Mouse (Mus musculus) lung, embryonic 15.5 days (tissue): ENCODE data around the gene Spint3. TPM values are rescaled to one million over a fixed set of nuclear protein-coding genes. Genes with fewer than 3 reads are reported as not detected.

Experiments
- ATAC-seq: fragments of 200-750 bp; cut with Nextera tagmentation; 2 replicates; pipeline ENCODE4 v1.8.0; 2017; ENCODE audit warnings: moderate number of reproducible peaks, borderline replicate concordance; ENCODE audit not compliant: low FRiP score, low TSS enrichment; ENCODE audit errors: extremely low read depth
- H3K27ac ChIP-seq: fragments of 300-500 bp; sonication (generic); 2 replicates; pipeline ENCODE4 v1.5.1; 2015; ENCODE audit warnings: moderate library complexity, mild to moderate bottlenecking, inconsistent platforms
- H3K27me3 ChIP-seq: fragments of 300-500 bp; sonication (generic); 2 replicates; pipeline ENCODE4 v1.6.1; 2015; ENCODE audit warnings: inconsistent platforms
- H3K36me3 ChIP-seq: fragments of 300-500 bp; sonication (generic); 2 replicates; pipeline ENCODE4 v1.6.1; 2015; ENCODE audit warnings: inconsistent platforms
- H3K4me1 ChIP-seq: fragments of 300-500 bp; sonication (generic); 2 replicates; pipeline ENCODE4 v1.6.1; 2015; ENCODE audit warnings: inconsistent platforms
- H3K4me2 ChIP-seq: fragments of 300-500 bp; sonication (generic); 2 replicates; pipeline ENCODE4 v1.6.1; 2015; ENCODE audit warnings: inconsistent platforms, mild to moderate bottlenecking, moderate library complexity
- H3K4me3 ChIP-seq: fragments of 300-500 bp; sonication (generic); 2 replicates; pipeline ENCODE4 v1.5.1; 2015; ENCODE audit warnings: mild to moderate bottlenecking, inconsistent platforms
- H3K9ac ChIP-seq: fragments of 300-500 bp; sonication (generic); 2 replicates; pipeline ENCODE4 v1.6.1; 2015; ENCODE audit warnings: inconsistent platforms
- H3K9me3 ChIP-seq: fragments of 300-500 bp; sonication (generic); 2 replicates; pipeline ENCODE4 v1.6.1; 2016; ENCODE audit warnings: inconsistent platforms
- WGBS: fragments of 180-500 bp; shearing (Covaris S2); methylation state at CpG from one replicate; pipeline ENCODE4 v1.1.7; 2015; 5-methylcytosine and 5-hydroxymethylcytosine counted together
- polyA plus RNA-seq: library from polyadenylated mRNA; unstranded; fragments of >200 nt; fragmentation: Nextera tagmentation; extraction: Ambion mirVana; gene quantifications from 2 replicates; pipeline ENCODE4 v1.2.1, GENCODE M21; 2015

Gene Spint3
- polyA plus RNA-seq, 1 experiment from 2014 or later = not detected

DNA sequence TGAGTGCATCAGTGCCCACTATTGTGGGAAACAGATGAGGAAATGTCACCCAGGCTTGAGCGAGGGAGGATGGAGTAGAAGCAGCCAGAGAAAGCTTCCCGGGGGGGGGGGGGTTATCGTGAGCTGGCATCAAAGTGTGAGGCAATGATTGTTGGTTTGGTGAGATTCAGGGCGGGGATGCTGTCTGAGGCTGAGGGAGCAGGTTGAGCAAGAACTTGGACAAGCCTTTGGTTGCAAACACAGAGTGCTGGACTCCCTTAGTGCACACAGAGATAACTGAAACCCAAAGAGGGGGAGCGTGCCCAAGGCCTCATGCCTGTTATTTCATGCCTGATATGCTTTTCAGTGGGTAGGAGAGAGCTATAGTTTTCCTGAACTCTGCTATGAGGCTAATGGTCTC, 5.8 kb downstream of the Spint3 start:
- Histone ChIP-seq H3K27ac (no peak overlapping the region), H3K9me3 (no peaks in the 10 kb centered on the region), H3K9ac (no peak overlapping the region), H3K27me3 (0 out of 2 replicates have a peak, but pooled peaks cover under 1% of the 10 kb centered on the region), H3K36me3 (peaks cover 16% of the 10 kb centered on the region; the same call in 1 of the 2 replicates), H3K4me3 (no peak overlapping the region), H3K4me2 (no peak overlapping the region), H3K4me1 (peaks cover 6% of the 10 kb centered on the region)
- ATAC-seq = no peak
- 89% methylated on average over 5 of the region's 5 CpGs for WGBS

DNA sequence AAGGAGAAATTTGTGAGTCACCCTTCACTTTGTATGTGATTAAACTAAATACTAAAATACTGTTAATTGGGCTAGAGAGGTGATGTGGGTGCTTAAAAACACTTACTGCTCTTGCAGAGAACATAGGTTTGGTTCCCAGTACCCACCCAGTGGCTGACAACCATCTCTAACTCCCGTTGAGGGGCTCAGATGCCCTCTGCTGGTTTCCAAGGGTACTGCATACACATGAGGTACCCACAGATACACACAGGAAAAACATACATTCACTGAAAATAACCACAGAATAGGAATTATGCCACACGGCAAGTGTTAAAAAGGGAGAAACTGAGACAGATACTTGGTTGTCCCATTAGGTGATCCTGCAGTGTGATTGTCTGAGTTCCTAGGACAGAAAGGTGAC, 6.3 kb downstream of the Spint3 start:
- Histone ChIP-seq H3K9me3 (no peaks in the 10 kb centered on the region), H3K9ac (no peak overlapping the region), H3K4me3 (no peak overlapping the region), H3K27ac (no peak overlapping the region), H3K4me1 (peaks cover 6% of the 10 kb centered on the region), H3K36me3 (peaks cover 16% of the 10 kb centered on the region; the same call in 1 of the 2 replicates), H3K4me2 (no peak overlapping the region), H3K27me3 (0 out of 2 replicates have a peak, but pooled peaks cover 5% of the 10 kb centered on the region)
- 73% methylated on average over 2 of the region's 2 CpGs for WGBS
- no peak for ATAC-seq

DNA sequence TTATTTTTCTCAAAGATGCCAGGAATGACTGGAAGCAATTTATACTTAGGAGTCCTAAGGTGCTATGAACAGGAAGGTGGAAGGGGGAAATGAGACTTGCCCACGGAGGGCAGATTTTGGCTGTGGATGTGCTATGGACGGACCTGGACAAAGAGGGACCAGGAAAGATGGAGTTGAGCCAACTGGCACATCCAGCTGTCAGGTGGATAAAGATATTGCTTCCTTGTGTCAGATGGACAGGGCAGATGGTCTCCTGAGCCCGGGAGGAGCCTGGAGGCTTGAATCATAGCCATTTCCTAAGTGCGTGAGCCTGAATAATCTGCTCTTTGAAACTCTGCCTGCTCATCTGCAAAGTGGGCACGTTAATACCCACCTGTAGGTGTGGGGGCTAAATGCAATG, 8.9 kb downstream of the Spint3 start:
- 63% methylated on average over 5 of the region's 5 CpGs for WGBS
- Histone ChIP-seq H3K4me1 (peaks cover 9% of the 10 kb centered on the region), H3K4me2 (peak overlapping the region; percentile 94), H3K9me3 (no peaks in the 10 kb centered on the region), H3K27ac (no peak overlapping the region), H3K9ac (no peak overlapping the region), H3K27me3 (0 out of 2 replicates have a peak, but pooled peaks cover 5% of the 10 kb centered on the region), H3K4me3 (peak overlapping the region; percentile 53), H3K36me3 (peaks cover 16% of the 10 kb centered on the region; the same call in 1 of the 2 replicates)
- ATAC-seq = no peak

DNA sequence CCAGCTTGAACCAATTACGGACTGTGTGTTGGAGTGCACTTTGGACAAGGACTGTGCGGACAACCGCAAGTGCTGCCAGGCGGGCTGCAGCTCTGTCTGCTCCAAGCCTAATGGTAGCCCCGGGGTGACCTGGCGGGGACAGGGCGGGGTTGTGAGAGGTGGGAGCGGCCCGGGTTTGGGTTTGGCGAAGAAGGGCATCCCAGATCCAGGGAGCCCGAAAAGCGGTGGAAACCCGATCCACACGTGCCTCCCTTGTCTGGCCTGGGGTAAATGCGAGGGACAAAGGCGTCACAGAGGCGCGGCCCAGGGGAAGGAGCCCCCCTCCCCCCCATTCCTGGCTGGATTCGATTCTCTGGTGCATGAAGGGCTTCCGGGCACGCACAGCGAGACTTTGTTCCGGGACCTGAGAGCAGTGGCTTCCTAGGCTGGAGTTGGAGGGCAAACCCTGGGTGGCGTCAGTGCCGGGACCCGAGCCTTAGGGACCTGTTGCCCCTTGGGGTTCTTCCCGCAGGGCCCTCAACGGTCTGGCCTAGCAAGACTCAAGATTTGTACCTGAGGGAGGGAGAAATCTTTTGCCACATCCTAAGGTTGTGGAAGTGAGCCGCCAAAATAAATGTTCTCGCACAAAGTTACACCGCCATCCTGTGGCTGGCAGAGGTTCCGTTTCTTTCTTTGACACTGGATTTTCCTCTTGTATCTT, 9.8 kb downstream of the Spint3 start:
- Histone ChIP-seq H3K9me3 (no peaks in the 10 kb centered on the region), H3K27ac (peak overlapping the region; percentile 74), H3K27me3 (0 out of 2 replicates have a peak, but pooled peaks cover 5% of the 10 kb centered on the region), H3K9ac (peak overlapping the region; percentile 62), H3K4me1 (peaks cover 18% of the 10 kb centered on the region), H3K36me3 (peaks cover 16% of the 10 kb centered on the region; the same call in 1 of the 2 replicates), H3K4me3 (peak overlapping the region; percentile 53), H3K4me2 (peak overlapping the region; percentile 94)
- 2% methylated on average over 32 of the region's 32 CpGs for WGBS
- ATAC-seq = peak; percentile 46; the same call in 1 of the 2 replicates

DNA sequence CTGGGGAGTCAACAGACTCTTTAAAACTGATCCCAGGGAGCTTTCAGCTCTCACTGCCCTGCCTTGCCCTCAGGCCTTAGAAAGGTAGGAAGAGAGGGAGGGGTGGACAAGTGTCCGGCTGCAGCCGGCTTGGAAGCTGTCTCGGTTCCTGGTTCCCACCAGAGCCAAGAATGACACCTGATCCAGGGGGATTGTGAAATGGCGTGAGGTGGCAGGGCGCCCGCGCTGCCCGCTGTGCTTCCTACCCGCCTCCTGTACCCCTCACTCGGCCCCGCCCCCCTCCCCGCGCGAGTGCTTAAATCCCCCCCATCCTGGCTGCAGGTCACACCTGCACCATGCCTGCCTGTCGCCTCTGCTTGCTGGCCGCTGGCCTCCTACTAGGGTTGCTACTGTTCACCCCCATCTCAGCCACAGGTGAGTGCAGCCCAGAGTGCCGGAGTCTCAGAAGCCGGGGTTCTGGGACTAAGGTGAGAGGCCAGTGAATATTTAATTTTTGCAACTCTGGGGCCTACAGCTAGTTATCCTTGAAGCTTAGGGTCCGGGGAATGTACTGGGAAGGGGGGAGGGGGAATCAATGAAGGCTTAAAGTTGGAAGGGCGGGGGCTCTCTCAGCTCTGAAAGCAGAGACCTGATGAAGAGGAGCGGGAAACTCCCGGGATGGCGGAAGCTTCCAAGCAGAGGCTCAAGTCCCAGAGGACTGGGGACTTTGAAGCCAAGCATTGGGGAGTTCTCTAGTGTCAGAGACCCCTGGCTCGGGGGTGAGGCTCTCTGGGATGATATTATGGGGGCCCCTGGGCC, 10.7 kb downstream of the Spint3 start, which contains the start of gene Wfdc2:
TSS of gene Wfdc2 (plus strand) at position 23 of the 798 bp plus-strand sequence.
- ATAC-seq = peak; percentile 58
- Histone ChIP-seq H3K9me3 (no peaks in the 10 kb centered on the region), H3K4me1 (peaks cover 26% of the 10 kb centered on the region), H3K27ac (peak within 1 kb of the TSS; percentile 74), H3K4me2 (peak within 1 kb of the TSS; percentile 94), H3K36me3 (peaks cover 16% of the 10 kb centered on the region; the same call in 1 of the 2 replicates), H3K4me3 (peak within 1 kb of the TSS; percentile 53), H3K9ac (peak within 1 kb of the TSS; percentile 62), H3K27me3 (0 out of 2 replicates have a peak, but pooled peaks cover 5% of the 10 kb centered on the region)
- WGBS = 4% methylated on average over 24 of the region's 24 CpGs

DNA sequence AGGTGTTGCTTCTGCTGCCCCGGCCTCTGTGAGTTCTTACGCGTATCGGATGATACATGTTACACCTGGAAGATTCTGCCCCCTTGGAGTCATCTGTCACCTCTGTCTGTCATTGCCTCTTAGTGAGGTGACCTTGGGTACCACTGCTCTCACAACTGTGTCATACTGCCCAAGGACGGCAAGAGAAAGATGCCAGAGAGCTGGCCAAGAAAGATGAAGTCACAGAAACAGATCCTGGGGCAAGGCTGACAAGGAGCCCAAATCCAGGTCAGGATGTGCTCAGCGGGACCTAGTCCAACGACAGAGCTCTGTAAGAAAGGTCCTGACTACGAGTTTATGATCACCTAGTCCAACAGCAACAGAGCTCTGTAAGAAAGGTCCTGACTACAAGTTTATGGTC, 13.2 kb downstream of the Spint3 start:
- Histone ChIP-seq H3K4me2 (no peak overlapping the region), H3K9me3 (no peaks in the 10 kb centered on the region), H3K9ac (no peak overlapping the region), H3K36me3 (no peaks in the 10 kb centered on the region), H3K27me3 (0 out of 2 replicates have a peak, but pooled peaks cover 5% of the 10 kb centered on the region), H3K4me3 (no peak overlapping the region), H3K27ac (no peak overlapping the region), H3K4me1 (peaks cover 27% of the 10 kb centered on the region)
- no peak for ATAC-seq
- WGBS = 81% methylated on average over 8 of the region's 8 CpGs

DNA sequence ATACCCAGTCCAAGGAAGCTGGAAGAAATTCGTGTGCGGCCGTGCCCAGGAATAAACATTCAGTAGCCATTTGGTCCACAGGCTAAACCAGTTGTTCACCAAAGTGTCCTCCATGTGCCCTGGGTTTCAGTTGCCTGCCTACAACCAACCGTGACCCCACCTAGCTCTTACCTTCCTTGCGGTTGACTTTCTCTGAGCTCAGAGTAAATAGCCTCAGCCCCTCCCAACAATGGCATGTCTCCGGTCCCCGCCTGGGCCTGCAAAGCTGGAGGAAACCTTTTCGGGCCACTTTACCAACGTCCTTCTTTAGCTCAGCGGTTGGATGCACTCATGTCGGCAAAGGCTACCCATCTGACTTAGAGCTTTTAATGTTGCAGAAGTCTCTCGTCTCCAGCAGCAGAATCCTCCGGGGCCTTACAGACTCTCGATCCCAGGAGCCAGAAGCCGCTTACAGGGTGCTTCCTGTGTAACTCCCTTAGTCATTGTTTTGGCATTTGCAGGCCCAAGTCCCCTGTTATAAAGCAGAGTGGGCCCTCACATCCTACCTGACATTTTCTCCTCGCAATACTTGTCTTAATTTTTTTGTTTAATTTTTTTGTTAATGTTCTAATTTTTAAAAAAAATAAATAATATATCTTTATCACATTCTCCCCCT, 14.1 kb downstream of the Spint3 start:
- no peak overlapping the region for H3K9ac ChIP-seq
- peak overlapping the region; percentile 4; the same call in 1 of the 2 replicates for H3K4me2 ChIP-seq
- H3K36me3 ChIP-seq = no peaks in the 10 kb centered on the region
- no peak for ATAC-seq
- WGBS = 28% methylated on average over 16 of the region's 16 CpGs
- 0 out of 2 replicates have a peak, but pooled peaks cover 5% of the 10 kb centered on the region for H3K27me3 ChIP-seq
- peaks cover 27% of the 10 kb centered on the region for H3K4me1 ChIP-seq
- peak overlapping the region; percentile 74 for H3K27ac ChIP-seq
- H3K9me3 ChIP-seq = no peaks in the 10 kb centered on the region
- no peak overlapping the region for H3K4me3 ChIP-seq

DNA sequence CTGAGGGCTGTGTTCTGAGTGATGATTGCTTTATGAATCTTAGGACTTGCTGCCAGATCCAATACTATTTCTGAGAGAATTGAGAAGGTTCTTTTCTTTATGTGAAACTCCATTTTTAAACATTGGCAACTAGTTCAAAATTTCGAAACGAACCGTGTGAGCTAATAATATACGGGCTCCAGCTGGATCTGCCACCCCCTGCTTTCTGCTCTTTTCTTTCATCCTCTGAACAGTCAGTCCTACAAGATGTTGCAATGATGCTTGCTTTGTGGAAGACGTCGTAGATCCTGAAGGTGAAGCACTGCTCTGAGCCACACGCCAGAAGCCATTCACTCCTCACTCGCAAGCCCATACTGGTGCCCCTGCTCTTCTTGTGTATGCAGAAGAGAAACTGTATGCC, 14.8 kb downstream of the Spint3 start:
- H3K9ac ChIP-seq = no peak overlapping the region

DNA sequence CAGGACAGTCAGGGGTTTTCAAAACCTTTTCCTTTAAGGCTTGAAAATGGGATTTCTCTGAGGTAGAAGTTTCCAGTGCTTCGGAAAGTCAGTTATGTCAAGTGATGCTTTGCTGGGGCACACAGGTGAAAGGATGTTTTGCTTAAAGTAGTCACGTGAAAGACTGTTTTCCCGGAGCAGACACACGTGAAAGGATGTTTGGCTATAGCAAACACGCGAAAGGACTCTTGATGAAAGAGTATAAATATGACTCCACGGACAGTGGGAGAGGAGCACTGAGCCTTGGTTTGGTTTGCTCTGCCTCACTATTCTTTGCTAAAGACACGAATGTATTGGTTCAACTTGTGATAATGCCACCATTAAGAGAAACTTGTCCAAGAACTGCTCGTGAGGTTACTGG, 21.8 kb downstream of the Spint3 start:
- 63% methylated on average over 9 of the region's 9 CpGs for WGBS
- Histone ChIP-seq H3K27me3 (no peaks in the 10 kb centered on the region; the same call in 1 of the 2 replicates), H3K4me3 (no peak overlapping the region), H3K4me2 (no peak overlapping the region), H3K4me1 (peaks cover 11% of the 10 kb centered on the region), H3K9ac (no peak overlapping the region), H3K36me3 (no peaks in the 10 kb centered on the region), H3K27ac (no peak overlapping the region), H3K9me3 (no peaks in the 10 kb centered on the region)
- ATAC-seq = no peak

More for the DNA sequence above, 14.8 kb downstream of the Spint3 start:
- Histone ChIP-seq H3K4me1 (peaks cover 24% of the 10 kb centered on the region), H3K27ac (peak overlapping the region; percentile 74), H3K27me3 (0 out of 2 replicates have a peak, but pooled peaks cover 5% of the 10 kb centered on the region), H3K4me2 (no peak overlapping the region; the same call in 1 of the 2 replicates), H3K36me3 (no peaks in the 10 kb centered on the region), H3K9me3 (no peaks in the 10 kb centered on the region), H3K4me3 (no peak overlapping the region)
- WGBS = 58% methylated on average over 8 of the region's 8 CpGs
- ATAC-seq = no peak

DNA sequence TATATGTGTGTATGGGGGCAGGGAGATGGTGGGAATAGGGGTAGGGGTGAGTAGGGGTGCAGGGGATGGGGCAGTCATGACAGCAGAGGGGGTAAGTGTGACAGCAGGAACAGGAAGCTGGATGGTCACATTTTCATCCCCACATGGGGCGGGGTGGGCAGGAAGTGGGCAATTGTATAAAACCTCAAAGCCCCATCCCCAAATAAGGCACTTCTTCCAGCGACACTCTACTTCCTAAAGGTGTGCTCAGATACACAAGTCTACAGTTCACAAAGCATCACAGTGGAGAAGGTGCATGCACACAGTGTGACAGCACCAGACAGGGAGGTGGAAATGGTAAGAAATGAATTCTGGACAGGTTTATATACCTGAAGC, 22.4 kb downstream of the Spint3 start:
- H3K9ac ChIP-seq = no peak overlapping the region

More for the DNA sequence above, 22.4 kb downstream of the Spint3 start:
- no peak for ATAC-seq
- H3K27me3 ChIP-seq = no peaks in the 10 kb centered on the region; the same call in 1 of the 2 replicates
- 68% methylated on average over 2 of the region's 2 CpGs for WGBS
- no peak overlapping the region for H3K27ac ChIP-seq
- H3K4me3 ChIP-seq = no peak overlapping the region
- no peaks in the 10 kb centered on the region for H3K36me3 ChIP-seq
- no peak overlapping the region for H3K4me2 ChIP-seq
- no peaks in the 10 kb centered on the region for H3K9me3 ChIP-seq
- peaks cover 11% of the 10 kb centered on the region for H3K4me1 ChIP-seq
